Mouse (Mus musculus) ZHBTc4 (cell line): ENCODE data around the gene Hk1.
"Not testable (repeated sequence)": the region's sequence is repeated elsewhere in the genome, so short reads cannot be mapped to it uniquely, and the experiment has no call there.

ENCODE experiments used
- DNase-seq: peaks from one replicate; pipeline ENCODE4 v3.0.0-alpha.2; 2011; ENCODE audit warnings: low read depth, low spot score

The Hk1 gene

DNA sequence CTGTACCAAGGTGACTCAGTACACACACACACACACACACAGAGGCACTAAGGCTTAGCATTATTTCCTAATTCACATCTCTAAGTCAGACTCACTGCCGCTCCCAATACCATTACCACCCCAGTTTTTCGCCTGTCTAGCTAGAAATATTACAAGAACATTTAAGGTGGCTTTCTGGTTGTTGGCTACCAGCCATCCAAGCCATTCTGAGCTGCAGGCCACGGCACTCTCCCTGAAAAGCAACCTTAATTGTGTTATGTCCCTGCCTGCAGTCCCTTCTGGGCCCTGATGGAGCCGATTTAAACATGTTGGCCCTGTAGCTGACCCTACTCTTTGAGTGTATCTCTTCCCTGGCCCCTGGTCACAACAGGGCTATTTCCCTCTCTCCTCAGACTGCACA lies 37.8 kb downstream of the Hk1 start:
- no peak for DNase-seq

DNA sequence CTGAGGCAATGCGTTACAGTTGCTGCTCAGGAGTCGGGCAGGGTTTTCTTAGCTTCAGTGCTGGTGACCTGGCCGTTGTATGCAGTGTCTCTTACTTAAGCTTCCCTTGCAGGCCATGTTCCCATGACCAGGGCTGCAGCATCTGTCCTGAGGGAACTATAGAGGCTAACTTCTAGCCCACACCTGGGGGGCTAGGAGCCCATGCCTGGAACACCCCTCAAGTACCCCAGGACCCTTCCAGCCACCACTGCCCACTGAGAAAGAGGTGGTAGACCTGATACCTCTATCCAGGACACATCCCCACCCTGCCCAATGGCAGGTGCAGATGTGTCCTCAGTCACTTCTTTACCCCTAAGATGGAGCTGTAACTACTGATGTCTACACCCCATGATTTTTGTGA lies 38.7 kb downstream of the Hk1 start:
- no peak for DNase-seq

DNA sequence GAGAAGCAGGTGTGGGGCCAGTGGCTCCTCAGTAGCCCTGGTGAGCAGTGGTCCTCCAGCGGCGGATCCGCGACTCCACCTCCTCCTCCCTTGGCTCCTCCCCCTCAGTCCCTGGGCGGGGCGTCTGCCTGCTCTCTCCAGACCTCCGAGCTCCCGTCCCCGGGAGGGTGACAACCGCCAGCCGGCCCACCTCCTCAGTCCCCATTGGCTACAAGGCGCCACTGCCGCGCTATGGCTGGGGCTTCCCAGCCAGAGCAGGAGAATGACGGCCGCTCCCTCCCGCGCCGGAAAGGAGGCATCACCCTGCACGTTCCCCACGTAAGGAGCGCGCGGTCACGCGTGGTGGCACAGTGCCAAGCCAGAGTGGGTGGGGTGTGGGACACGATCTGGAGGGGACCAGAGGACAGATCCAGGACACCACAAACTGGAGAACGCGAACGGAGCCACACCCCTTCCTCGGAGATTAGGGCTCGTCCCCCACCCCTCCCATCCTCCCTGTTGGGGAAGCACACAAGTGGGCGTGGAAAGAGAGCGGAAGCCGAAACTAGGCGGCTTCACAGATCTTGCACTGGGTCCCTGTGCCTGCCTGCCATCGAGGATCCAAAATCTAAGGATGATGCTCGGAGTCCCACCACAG lies 39.5 kb downstream of the Hk1 start:
- DNase-seq = peak; percentile 99

DNA sequence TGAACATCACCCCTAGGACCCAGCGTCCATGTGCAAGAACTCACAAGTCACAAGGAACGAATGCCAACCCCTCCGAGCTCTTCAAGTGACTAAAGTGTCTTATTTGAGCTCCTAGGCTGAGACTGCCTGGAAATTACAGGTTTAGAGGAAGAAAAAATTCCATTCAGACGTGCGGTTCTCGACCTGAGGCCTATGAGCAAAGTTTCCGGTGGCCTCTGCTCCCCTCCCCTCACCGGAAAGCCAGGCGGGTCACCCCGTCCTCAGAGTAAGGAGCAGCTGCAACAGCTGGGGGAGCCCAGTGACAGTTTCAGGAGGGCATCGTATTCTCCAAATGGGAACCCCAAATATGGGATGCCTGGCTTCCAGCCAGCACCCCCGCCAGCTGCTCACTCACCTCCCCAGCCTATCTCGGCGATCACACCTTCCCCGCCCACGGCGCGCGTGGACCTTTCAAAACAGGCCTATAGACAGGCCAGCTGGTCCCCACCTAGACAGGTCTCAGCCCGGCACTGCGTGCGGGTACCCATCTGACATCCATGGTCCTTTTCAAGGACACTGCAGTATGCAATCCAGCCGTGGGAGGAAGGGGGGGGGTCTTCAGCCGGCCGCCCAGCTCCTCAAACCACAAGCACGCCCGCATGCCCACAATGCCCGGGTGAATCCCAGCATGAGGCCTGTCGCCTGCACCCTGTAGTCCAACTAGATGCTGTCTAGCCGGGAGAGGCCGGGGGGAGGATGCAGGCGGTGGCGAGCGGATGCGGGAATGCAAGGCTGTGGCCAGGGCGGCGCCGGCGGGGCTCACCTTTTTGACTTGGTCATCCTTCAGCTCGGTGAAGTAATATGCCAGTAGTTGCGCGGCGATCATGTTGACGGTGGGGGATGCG lies 40.3 kb downstream of the Hk1 start:
- DNase-seq = no peak

DNA sequence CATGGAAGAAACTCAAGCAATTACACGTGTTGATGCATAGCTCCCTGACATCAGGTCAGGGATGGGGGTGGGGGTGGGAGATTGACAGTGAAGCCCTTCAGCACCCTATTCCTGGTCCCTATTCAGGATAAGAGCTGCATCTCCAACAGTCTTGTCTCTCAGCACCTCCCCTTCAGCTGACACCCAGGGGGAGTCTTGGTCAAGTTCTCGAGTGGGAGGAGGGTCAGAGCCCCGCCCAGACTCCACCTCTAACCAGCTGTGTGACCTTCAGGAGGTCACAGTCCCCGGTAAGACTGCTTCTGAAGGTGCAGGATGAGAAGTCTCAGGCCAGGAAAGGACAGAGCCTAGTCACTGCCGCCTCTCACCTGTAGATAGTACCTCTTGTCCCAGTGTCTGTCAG lies 41.1 kb downstream of the Hk1 start:
- peak; percentile 81 for DNase-seq

DNA sequence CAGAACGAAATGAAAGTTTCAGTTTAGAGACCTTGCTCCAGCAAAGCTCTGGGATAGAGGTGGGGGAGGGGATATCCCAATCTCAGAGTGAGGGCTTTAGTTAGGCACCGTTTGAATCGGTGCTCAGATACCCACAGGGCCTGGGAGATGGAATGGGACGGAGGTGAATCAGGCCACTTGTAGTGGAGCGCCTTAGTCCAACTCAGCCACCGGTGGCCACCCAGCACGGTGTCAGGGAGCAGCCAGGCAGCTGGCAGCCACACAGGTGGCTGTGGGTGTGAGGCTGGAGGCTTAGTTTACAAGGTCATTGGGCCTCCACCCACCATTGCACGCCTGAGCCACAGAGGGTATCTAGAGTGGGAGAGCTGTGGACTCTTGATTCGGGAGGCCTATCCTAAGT lies 41.5 kb downstream of the Hk1 start:
- DNase-seq = peak; percentile 70

DNA sequence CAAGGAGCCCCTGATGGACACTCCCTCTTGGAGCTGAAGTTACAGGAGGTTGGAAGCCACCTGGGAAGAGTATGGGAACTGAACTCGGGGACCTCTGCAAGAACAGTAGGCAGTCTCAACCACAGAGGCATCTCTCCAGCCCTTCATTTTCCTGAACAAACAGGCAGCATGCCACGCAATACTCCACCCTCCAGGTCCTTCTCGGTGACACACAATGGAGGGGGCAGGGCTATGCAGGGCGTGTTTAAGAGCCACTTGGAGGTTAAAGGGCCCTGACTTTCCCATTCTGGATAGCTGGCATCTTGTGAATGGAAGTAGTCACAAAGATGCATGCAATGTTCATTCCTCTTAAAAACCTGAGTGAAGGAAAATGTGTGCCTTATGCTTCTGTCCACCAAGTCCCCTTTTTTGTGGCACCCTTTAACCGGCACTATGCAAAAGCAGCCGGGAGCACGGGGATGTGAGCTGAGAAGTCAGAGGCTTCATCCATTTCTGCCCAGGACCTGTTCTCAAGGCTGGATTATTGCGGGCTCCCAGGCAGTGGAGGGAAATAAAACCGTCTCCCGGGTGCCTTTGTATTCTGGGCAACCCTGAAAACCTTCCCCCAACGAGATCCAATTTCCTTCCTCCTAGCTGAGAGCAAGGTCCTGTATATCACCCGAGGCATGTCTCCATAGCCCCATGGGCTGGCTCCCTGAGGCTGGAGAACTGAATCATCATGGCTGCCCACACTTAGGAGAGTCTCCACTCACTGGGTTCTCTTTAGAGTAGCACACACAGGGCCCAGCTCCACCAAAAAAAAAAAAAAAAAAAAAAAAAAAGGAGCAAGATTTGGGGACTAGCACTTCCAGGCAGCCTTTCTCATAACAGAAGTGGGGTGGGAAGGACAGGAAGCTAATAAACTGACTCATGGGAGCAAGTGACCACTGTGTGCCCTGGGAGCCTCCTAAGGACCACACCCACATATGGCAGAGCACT lies 42.8 kb downstream of the Hk1 start:
- peak; percentile 72 for DNase-seq

DNA sequence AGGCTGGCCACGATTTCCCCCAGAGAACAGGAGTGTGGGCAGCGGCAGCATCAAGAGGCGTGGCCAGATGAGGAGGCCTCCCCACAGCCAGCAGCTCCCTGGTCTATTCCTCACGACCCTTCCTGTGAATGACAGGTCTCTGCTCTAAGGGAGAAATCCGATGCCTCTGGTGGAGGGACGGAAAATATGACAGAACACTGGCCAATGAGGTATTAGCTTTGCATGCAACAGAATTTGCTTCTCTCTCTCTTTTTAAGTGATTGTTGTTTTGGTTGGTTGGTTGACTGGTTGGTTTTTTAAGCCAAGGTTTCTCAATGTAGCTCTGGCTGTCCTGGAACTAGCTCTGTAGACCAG lies 44.3 kb downstream of the Hk1 start:
- DNase-seq = no peak

DNA sequence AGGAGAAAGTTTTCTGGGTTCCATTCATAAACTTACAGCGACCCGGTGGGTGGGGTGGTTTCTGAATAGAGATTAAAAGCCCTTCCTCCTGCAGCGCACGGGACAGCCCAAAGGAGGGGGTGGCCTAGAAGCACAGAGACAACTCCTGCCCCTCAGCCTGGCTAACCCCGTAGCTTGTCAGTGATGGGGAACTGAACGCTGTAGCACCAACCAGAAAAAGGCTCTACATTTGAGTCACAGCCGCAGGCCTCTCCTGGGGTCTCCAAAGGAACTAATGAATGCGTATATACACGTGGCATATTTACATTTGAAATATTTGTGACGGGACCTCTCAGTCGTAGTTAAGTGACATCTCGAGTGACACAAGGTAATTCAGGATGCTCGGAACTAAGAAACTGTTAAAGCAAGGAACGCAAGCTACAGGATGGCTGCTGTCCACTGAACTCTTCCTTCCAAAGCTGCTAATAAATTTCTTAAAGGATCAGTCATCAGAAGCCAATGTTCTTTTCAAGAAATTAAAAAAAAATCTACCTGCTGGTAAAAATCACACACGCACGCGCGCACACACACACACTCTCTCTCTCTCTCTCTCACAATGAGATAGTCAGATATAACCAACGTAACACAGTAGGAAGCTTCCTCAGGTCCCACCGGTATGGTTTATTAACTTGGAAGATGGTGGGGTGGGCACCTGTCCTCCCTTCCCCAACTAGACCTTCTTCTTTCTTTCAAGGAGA lies 44.9 kb downstream of the Hk1 start:
- no peak for DNase-seq

DNA sequence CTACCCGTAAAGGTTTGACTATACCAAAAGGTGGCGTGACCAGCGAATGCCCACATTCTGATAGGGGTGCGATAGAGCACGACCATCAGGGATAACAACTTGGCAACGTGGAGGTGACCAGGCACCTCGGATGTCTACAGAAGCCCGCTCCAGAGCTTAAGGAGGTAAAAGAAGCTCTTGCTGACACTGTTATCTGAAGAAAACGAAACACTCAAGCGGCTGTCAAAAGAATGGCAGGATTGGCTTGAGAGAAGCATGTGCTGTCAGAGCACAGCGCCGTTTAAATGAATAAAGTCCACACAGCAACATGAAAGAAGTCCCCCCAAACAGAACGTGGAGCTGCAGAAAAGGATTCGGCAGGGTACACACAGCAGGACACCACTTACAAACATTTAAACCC lies 46.4 kb downstream of the Hk1 start:
- DNase-seq = no peak

DNA sequence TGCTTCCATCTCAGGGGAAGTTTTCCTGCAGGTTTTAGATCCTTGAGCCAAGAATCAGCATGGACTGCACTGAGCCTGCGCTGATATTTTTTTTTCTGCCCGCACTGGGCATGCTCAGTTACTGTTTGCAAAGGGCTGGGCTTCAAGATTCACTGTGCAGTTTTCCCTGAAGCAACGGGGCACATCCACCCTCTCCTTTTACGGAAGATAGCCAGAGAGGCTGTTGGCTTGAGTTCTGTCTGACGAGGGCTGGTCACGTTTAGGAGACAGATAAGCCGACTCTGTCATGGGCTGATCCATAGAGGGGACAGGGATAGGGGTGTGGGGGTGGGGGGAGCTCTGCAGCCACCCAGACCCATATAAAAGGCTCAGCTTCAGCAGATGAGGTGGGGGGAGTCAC lies 47.2 kb downstream of the Hk1 start:
- peak; percentile 44 for DNase-seq

DNA sequence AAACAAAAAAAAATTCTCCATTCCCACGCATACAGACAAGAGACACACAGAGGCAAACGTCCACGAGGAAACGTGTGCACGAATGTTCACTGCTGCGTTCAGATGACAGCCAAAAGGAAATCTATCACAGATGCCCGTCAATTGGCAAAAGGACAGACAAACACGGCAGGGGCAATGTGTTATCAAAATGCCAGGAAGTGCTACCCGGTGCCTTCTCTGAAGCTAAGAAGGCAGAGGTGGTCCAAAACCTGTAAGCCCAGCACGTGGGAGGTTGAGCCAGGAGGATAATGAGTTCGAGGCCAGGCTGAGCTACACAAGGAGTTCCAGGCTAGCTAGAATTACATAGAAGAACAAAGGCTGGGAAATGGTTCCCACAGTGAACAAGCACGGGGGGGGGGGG lies 47.9 kb downstream of the Hk1 start:
- DNase-seq = no peak

DNA sequence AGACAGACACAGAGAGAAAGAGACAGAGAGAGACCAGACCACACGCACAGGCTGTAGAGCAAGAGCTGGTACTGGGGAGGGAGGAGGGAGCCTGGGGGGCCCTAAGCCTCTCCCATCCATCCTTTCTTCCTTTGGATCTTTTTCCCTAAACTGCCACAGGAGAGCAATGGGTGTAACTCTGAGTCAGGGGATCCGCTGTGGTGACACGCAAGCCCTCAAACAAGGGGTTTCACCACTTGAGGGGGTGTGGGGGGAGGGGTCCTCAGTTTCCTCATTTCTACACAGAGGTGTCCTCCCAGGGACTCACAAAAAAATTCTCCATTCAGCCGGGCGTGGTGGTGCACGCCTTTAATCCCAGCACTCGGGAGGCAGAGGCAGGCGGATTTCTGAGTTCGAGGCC lies 48.4 kb downstream of the Hk1 start:
- DNase-seq = no peak

DNA sequence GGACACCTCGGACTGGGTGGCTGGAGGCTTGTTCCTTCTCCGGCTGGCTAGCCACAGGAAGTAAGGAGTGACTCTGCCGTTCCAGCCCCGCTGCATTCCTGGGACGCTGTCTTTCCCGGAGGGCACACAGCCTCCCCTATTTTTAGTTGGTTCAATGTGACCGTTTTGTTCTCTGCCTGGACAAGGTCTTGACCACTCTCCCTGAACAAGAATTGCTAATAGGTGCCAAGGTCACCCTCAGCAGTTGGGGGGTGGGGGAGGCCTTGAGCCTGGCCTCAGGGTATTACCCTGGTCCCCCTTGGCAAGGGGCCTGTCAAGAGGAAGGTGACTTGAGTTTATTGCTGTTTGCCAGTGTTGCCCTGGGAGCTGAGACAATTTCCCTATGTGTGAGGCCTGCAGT lies 49.9 kb downstream of the Hk1 start:
- DNase-seq = peak; percentile 46

DNA sequence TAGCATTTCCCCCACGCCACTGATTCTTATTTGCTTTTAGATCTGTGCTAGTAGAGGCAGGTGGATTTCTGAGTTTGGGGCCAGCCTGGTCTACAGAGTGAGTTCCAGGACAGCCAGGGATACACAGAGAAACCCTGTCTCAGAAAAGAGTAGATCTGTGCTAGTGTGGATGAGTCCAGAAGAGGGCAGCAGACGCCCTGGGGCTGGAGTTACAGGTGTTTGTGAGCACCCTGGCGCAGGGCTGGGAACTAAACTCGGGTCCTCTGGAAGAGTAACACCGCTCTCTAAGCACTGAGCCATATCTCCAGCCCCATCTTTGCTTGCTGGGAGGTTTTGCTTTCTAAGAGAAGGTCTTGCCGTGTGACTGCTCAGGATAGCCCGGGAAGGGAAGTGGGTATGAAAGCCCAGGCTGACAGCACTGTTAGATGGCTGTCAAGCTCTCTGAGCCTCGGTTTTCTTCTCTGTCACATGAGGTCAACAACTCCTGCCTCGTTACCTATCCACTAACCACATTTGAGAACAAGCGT lies 50.8 kb downstream of the Hk1 start:
- peak; percentile 65 for DNase-seq

DNA sequence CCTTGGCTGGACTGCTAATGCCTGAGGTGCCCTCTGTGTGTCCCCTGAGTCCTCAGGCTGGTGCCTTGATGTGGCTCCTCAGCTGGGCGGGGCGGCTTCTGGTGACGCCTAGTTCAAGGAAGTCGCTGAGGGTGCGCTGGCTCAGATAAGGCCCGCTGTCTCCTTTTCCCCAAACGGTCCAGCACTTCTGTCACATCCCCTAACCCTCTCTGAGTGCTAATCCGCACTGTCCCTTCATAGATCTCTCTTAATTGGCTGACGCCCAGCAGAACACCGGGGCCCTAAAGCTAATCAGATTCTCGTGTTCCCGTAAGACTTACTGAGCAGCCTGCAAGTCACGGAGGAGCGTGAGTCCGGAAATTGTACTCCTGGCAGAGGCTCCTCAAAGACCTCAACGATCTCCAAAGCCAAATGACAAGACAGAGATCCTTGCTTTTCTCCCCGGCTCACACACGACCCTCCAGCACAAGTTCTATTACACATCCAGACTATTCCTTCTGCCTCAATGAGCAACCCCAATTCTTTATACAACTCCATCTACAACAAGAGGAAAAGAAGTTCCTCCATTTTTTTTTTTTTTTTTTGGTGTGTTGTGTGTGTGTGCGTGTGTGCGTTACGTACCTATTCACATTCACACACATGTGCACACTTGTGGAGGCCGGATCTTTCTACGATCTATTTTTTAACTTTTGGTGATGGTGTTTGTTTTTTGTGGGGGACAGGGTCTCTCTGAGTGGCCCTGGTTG lies 52.0 kb downstream of the Hk1 start:
- DNase-seq = peak; percentile 43

DNA sequence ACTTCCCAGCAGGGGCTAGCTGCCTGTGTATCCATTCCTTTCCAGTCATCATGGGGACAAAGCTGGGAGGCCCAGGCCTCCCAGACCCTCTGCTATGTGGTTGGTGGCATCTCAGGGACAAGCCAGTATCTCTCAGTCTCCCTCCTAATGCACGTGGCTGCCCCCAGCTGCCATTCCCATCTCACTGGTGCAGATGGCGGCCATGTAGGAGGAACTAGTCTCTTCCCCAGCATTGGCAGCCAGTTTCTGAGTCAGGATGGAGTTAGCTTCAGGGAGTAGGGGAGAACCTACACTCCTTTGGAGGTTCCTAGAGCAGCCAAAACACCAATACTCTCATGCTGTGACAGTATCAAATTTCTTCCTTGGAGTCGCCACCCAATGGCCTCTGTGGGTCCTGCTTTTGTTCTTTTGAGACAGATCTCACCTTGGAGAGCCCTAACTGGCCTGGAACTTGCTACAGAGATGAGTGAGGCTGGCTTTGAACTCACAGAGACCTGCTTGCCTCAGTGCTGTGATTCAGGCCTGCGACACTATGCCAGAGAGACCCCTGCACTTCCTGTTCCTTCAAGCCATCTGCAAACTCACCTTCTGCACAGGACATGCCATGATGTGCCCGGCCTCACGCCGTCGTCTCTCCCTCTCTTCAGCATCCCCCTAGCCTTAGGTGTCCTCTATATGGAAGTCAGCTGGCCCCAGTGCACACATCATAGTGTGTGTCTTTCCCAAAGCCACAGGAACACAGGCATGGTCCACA lies 52.7 kb downstream of the Hk1 start:
- DNase-seq = peak; percentile 47

DNA sequence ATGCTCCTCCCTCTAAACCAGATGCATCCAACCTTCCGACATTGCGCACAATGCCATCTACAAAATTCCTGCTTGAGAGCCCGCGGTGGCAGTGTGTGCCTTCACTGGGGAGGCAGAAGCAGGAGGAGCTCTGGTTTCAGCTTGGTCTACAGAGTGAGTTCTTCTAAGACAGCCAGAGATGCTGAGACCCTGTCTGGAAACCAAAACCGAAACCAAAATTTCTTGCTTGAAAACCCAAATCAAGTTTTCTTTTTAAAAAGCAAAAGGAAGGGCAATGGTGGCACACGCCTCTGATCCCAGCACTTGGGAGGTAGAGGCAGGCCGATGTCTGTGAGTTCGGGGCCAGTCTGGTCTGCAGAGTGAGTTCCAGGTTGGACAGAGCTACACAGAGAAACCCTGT lies 53.7 kb downstream of the Hk1 start:
- no peak for DNase-seq

DNA sequence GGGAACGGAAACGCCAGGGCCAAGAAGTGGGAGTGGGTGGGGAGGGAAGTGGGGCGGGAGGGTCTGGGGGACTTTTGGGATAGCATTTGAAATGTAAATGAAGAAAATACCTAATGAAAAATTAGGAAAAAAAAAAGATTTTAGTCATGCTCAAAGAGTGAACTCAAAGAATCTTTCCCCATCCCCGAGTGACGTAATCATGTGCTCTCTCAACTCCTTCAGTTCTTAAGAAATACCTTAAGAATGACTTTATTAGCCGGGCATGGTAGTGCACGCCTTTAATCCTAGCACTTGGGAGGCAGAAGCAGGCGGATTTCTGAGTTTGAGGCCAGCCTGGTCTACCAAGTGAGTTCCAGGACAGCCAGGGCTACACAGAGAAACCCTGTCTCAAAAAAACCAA lies 56.9 kb downstream of the Hk1 start:
- DNase-seq = not testable (repeated sequence)

DNA sequence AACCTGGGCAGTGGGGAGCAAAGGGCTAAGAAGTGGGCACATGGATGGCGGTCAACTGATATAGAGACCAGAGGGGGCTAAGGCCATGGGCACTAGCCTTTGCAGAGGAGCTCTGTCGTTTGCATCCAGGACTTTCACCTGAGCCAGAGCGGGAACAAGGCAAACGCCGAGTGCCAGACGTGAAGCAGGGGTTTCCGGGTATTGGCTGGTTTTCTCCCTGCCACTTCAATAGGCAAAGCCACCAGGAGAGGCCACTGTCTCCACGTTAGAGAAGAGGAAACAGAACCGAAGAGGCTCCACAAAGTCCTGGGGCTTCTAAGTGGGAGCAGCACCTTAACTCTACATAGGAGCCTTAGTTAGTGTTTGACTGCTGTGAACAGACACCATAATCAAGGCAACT lies 58.3 kb downstream of the Hk1 start:
- DNase-seq = no peak
